In genomic region chr16:90483341-90483740, GRCm38 (mm10) we compare ENCODE assay signal across 18 mouse cellular contexts.
DNase-seq lines count a peak whose midpoint lies in the region; ATAC-seq and TF ChIP-seq lines count a peak whose summit lies in the region.
"Had no signal": no experiment of that assay in that cellular context is flagged by ENCODE, and none has a peak within 500 bp of the region (broad histone marks: within the 10 kb centered on the region; RNA-seq: fewer than 3 reads in every experiment).

No protein-coding gene starts in this region.

- TF ChIP-seq EP300 in stomach, postnatal 0 days (optimal IDR thresholded peaks at IDR 0.05), result no peak

- H3K9ac ChIP-seq in forebrain, postnatal 0 days, result no peak overlapping the region
- no peak overlapping the region for H3K9ac ChIP-seq in forebrain, embryonic 15.5 days (replicated peaks)
- H3K9ac ChIP-seq in hindbrain, postnatal 0 days (replicated peaks; ENCODE audit: low read length), result no peak overlapping the region
- no peak overlapping the region for H3K9ac ChIP-seq in hindbrain, embryonic 14.5 days
- no peak overlapping the region for H3K9ac ChIP-seq in stomach, embryonic 14.5 days (replicated peaks; ENCODE audit: low read depth, low read length)
- H3K9ac ChIP-seq in stomach, postnatal 0 days (ENCODE audit: low read length), result no peak overlapping the region
- H3K9ac ChIP-seq in intestine, embryonic 16.5 days (ENCODE audit: low read depth, low read length), result no peak overlapping the region
- H3K9ac ChIP-seq: heart, embryonic 15.5 days had no signal

- no peaks in the 10 kb centered on the region for H3K4me1 ChIP-seq in forebrain, postnatal 0 days (ENCODE audit: insufficient read depth)
- 0 out of 2 replicates have a peak, but pooled peaks cover 5% of the 10 kb centered on the region for H3K4me1 ChIP-seq in forebrain, embryonic 15.5 days
- no peaks in the 10 kb centered on the region for H3K4me1 ChIP-seq in hindbrain, postnatal 0 days (ENCODE audit: insufficient read depth, low read length)
- H3K4me1 ChIP-seq in hindbrain, embryonic 14.5 days (replicated peaks; ENCODE audit: control insufficient read depth, insufficient read depth, low read length), result no peaks in the 10 kb centered on the region
- no peaks in the 10 kb centered on the region for H3K4me1 ChIP-seq in stomach, embryonic 14.5 days (ENCODE audit: control insufficient read depth, insufficient read depth, low read length)
- no peaks in the 10 kb centered on the region for H3K4me1 ChIP-seq in stomach, postnatal 0 days (replicated peaks; ENCODE audit: control insufficient read depth, insufficient read depth)
- no peaks in the 10 kb centered on the region for H3K4me1 ChIP-seq in intestine, embryonic 16.5 days (ENCODE audit: control insufficient read depth, insufficient read depth, low read length)
- H3K4me1 ChIP-seq: embryonic facial prominence, embryonic 10.5 days; heart, embryonic 15.5 days had no signal

- no peak for TF ChIP-seq CTCF in forebrain, postnatal 0 days (IDR thresholded peaks at IDR 0.05; ENCODE audit: low read depth)
- no peak for TF ChIP-seq CTCF in hindbrain, postnatal 0 days (IDR thresholded peaks at IDR 0.05; ENCODE audit: low read depth)
- no peak for TF ChIP-seq CTCF in stomach, postnatal 0 days (IDR thresholded peaks at IDR 0.05; ENCODE audit: low read depth)

- no peak for DNase-seq in forebrain, postnatal 0 days
- no peak for DNase-seq in hindbrain, postnatal 0 days (ENCODE audit: low spot score)
- DNase-seq in hindbrain, embryonic 14.5 days (ENCODE audit: low spot score), result no peak
- no peak for DNase-seq in stomach, postnatal 0 days (ENCODE audit: low spot score)
- DNase-seq: adrenal gland, postnatal 10 days; cerebellum, adult 11-12 months; cerebellum, adult 9-10 months; gastrocnemius, postnatal 10 days; heart, adult 2 months; heart, postnatal 14 days; kidney, adult 8-10 months had no signal

- no peak overlapping the region for H3K4me2 ChIP-seq in forebrain, postnatal 0 days (ENCODE audit: low read depth)
- H3K4me2 ChIP-seq in forebrain, embryonic 15.5 days (replicated peaks), result no peak overlapping the region
- H3K4me2 ChIP-seq in hindbrain, postnatal 0 days (ENCODE audit: low read depth, low read length), result no peak overlapping the region
- no peak overlapping the region for H3K4me2 ChIP-seq in hindbrain, embryonic 14.5 days (replicated peaks)
- H3K4me2 ChIP-seq in stomach, embryonic 14.5 days (replicated peaks; ENCODE audit: low read depth, low read length), result no peak overlapping the region
- H3K4me2 ChIP-seq in stomach, postnatal 0 days (replicated peaks; ENCODE audit: low read depth), result no peak overlapping the region
- no peak overlapping the region for H3K4me2 ChIP-seq in intestine, embryonic 16.5 days (ENCODE audit: low read depth, low read length)
- H3K4me2 ChIP-seq: heart, embryonic 11.5 days; heart, embryonic 15.5 days had no signal

- H3K4me3 ChIP-seq in forebrain, postnatal 0 days (ENCODE audit: low read depth, low read length), result no peak overlapping the region
- H3K4me3 ChIP-seq in forebrain, embryonic 15.5 days, result no peak overlapping the region
- no peak overlapping the region for H3K4me3 ChIP-seq in hindbrain, postnatal 0 days (ENCODE audit: low read length)
- no peak overlapping the region for H3K4me3 ChIP-seq in hindbrain, embryonic 14.5 days (replicated peaks; ENCODE audit: low read length)
- H3K4me3 ChIP-seq in stomach, embryonic 14.5 days (ENCODE audit: low read depth, low read length), result no peak overlapping the region
- H3K4me3 ChIP-seq in stomach, postnatal 0 days (ENCODE audit: low read depth, low read length), result no peak overlapping the region
- H3K4me3 ChIP-seq in intestine, embryonic 16.5 days (ENCODE audit: low read length), result no peak overlapping the region
- H3K4me3 ChIP-seq: embryonic facial prominence, embryonic 10.5 days; heart, adult 2 months; heart, embryonic 15.5 days had no signal

- no peak overlapping the region for H3K27ac ChIP-seq in forebrain, postnatal 0 days (ENCODE audit: low read depth, low read length)
- no peak overlapping the region for H3K27ac ChIP-seq in forebrain, embryonic 15.5 days (replicated peaks)
- no peak overlapping the region for H3K27ac ChIP-seq in hindbrain, postnatal 0 days
- no peak overlapping the region for H3K27ac ChIP-seq in hindbrain, embryonic 14.5 days
- no peak overlapping the region for H3K27ac ChIP-seq in stomach, embryonic 14.5 days (ENCODE audit: low read length)
- H3K27ac ChIP-seq in stomach, postnatal 0 days (replicated peaks), result no peak overlapping the region
- no peak overlapping the region for H3K27ac ChIP-seq in intestine, embryonic 16.5 days (ENCODE audit: low read length)
- H3K27ac ChIP-seq: embryonic facial prominence, embryonic 10.5 days; heart, adult 2 months; heart, embryonic 15.5 days had no signal

- ATAC-seq in forebrain, postnatal 0 days, result peak; percentile 45
- ATAC-seq in forebrain, embryonic 15.5 days (replicated peaks), result no peak
- ATAC-seq in hindbrain, postnatal 0 days, result 0 out of 2 replicates have a peak, but pooled peaks have one; percentile 39
- no peak for ATAC-seq in hindbrain, embryonic 14.5 days (ENCODE audit: low FRiP score)
- peak; percentile 28; the same call in 1 of the 2 replicates for ATAC-seq in stomach, embryonic 14.5 days (ENCODE audit: insufficient number of reproducible peaks, insufficient read depth, low FRiP score, low read depth)
- ATAC-seq in stomach, postnatal 0 days (ENCODE audit: low FRiP score, low TSS enrichment), result no peak
- no peak for ATAC-seq in intestine, embryonic 16.5 days
- ATAC-seq: intestine, postnatal 0 days had no signal

- no peaks in the 10 kb centered on the region for H3K27me3 ChIP-seq in forebrain, postnatal 0 days (ENCODE audit: insufficient read depth, low read length)
- no peaks in the 10 kb centered on the region for H3K27me3 ChIP-seq in forebrain, embryonic 15.5 days
- no peaks in the 10 kb centered on the region for H3K27me3 ChIP-seq in hindbrain, postnatal 0 days (ENCODE audit: insufficient read depth, low read length)
- no peaks in the 10 kb centered on the region for H3K27me3 ChIP-seq in hindbrain, embryonic 14.5 days (ENCODE audit: control insufficient read depth, insufficient read depth, low read length)
- no peaks in the 10 kb centered on the region for H3K27me3 ChIP-seq in stomach, embryonic 14.5 days (ENCODE audit: control insufficient read depth, insufficient read depth, low read length)
- no peaks in the 10 kb centered on the region for H3K27me3 ChIP-seq in stomach, postnatal 0 days (ENCODE audit: control insufficient read depth, insufficient read depth, low read length)
- H3K27me3 ChIP-seq in intestine, embryonic 16.5 days (replicated peaks; ENCODE audit: control insufficient read depth, insufficient read depth, low read length), result no peaks in the 10 kb centered on the region
- H3K27me3 ChIP-seq: heart, embryonic 15.5 days had no signal

- 80% methylated on average over 6 of the region's 6 CpGs for WGBS in forebrain, postnatal 0 days
- 84% methylated on average over 6 of the region's 6 CpGs for WGBS in forebrain, embryonic 15.5 days
- WGBS in hindbrain, postnatal 0 days, result 76% methylated on average over 6 of the region's 6 CpGs
- WGBS in hindbrain, embryonic 14.5 days, result 74% methylated on average over 6 of the region's 6 CpGs
- WGBS in stomach, embryonic 14.5 days, result 83% methylated on average over 6 of the region's 6 CpGs
- 80% methylated on average over 6 of the region's 6 CpGs for WGBS in stomach, postnatal 0 days
- WGBS in intestine, embryonic 16.5 days, result 87% methylated on average over 6 of the region's 6 CpGs

- peaks cover 41% of the 10 kb centered on the region for H3K36me3 ChIP-seq in forebrain, postnatal 0 days (ENCODE audit: insufficient read depth)
- H3K36me3 ChIP-seq in forebrain, embryonic 15.5 days, result peaks cover 35% of the 10 kb centered on the region
- H3K36me3 ChIP-seq in hindbrain, postnatal 0 days (ENCODE audit: insufficient read depth, low read length), result peaks cover 16% of the 10 kb centered on the region
- peaks cover 44% of the 10 kb centered on the region for H3K36me3 ChIP-seq in hindbrain, embryonic 14.5 days (replicated peaks; ENCODE audit: control insufficient read depth, insufficient read depth)
- H3K36me3 ChIP-seq in stomach, embryonic 14.5 days (ENCODE audit: control insufficient read depth, insufficient read depth, low read length), result peaks cover 16% of the 10 kb centered on the region
- H3K36me3 ChIP-seq in stomach, postnatal 0 days (ENCODE audit: control insufficient read depth, insufficient read depth, low read length), result no peaks in the 10 kb centered on the region
- H3K36me3 ChIP-seq in intestine, embryonic 16.5 days (ENCODE audit: control insufficient read depth, insufficient read depth, low read length), result peaks cover 7% of the 10 kb centered on the region; the same call in 1 of the 2 replicates

- no peaks in the 10 kb centered on the region for H3K9me3 ChIP-seq in forebrain, postnatal 0 days (ENCODE audit: low read length)
- no peaks in the 10 kb centered on the region for H3K9me3 ChIP-seq in forebrain, embryonic 15.5 days
- H3K9me3 ChIP-seq in hindbrain, postnatal 0 days (ENCODE audit: low read length), result no peaks in the 10 kb centered on the region
- no peaks in the 10 kb centered on the region for H3K9me3 ChIP-seq in hindbrain, embryonic 14.5 days (ENCODE audit: control insufficient read depth, low read length)
- H3K9me3 ChIP-seq in stomach, embryonic 14.5 days (ENCODE audit: control insufficient read depth, low read depth, low read length), result no peaks in the 10 kb centered on the region
- H3K9me3 ChIP-seq in stomach, postnatal 0 days (ENCODE audit: control insufficient read depth, low read length), result no peaks in the 10 kb centered on the region
- no peaks in the 10 kb centered on the region for H3K9me3 ChIP-seq in intestine, embryonic 16.5 days (ENCODE audit: control insufficient read depth, low read length)
- H3K9me3 ChIP-seq: embryonic facial prominence, embryonic 10.5 days; heart, embryonic 15.5 days had no signal

Comparison
In these comparisons a context has a peak if more than half of its experiments do, and no peak if none do; other contexts are left out.
1. ATAC-seq: peak in forebrain, postnatal 0 days (single experiment), hindbrain, postnatal 0 days (single experiment) and stomach, embryonic 14.5 days (single experiment); none in forebrain, embryonic 15.5 days (single experiment), hindbrain, embryonic 14.5 days (single experiment), stomach, postnatal 0 days (single experiment) and intestine, embryonic 16.5 days (single experiment).